8 mouse cellular contexts compared by ENCODE assay signal in the genomic region with DNA sequence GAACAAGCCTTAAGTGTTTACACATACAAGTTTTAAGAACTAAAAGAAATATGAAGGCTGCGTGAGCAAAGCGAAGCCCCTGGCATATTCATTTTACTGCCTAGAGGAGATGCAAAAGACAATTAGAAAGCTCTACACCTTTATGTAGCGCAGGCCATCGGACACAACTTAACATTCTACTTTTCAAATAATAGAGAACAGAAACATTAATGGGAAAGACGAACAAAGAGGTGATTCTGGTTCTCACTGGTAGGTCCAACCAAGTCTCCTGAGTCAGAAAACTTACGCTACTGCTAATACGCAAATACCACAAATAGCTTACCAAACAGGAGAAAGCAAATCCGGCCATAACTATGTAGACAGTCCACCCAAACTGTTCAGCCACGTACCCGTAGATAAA. TPM values are rescaled to one million over a fixed set of nuclear protein-coding genes. Genes with fewer than 3 reads are reported as not detected.
DNase-seq lines count a peak whose midpoint lies in the region; ATAC-seq and TF ChIP-seq lines count a peak whose summit lies in the region.

No protein-coding gene starts in this region.

- H3K4me2 ChIP-seq in forebrain, embryonic 13.5 days = peak overlapping the region; percentile 84
- peak overlapping the region; percentile 74 for H3K4me2 ChIP-seq in liver, embryonic 14.5 days (ENCODE audit: low read depth)

- H3K27me3 ChIP-seq in heart, adult 2 months (ENCODE audit: control insufficient read depth, insufficient read depth, low read length) = no peaks in the 10 kb centered on the region
- no peaks in the 10 kb centered on the region for H3K27me3 ChIP-seq in forebrain, embryonic 13.5 days
- no peaks in the 10 kb centered on the region for H3K27me3 ChIP-seq in liver, embryonic 14.5 days (ENCODE audit: control insufficient read depth, insufficient read depth, low read length)

- no peak for TF ChIP-seq POLR2A in heart, adult 2 months (IDR thresholded peaks at IDR 0.05; ENCODE audit: insufficient read depth, low read depth, low read length)

- WGBS in heart, adult 2 months = 49% methylated on average over 10 of the region's 10 CpGs
- 66% methylated on average over 10 of the region's 10 CpGs for WGBS in forebrain, embryonic 13.5 days
- 44% methylated on average over 10 of the region's 10 CpGs for WGBS in liver, embryonic 14.5 days (ENCODE audit: insufficient replicate concordance)

- intact Hi-C loops in heart, adult 2 months (cut with DNase I) = no loop called here
- intact Hi-C loops in gastrocnemius, postnatal 14 days (cut with DNase I; ENCODE audit: low total_unique reads) = no loop called here

- no peak for TF ChIP-seq EP300 in heart, adult 2 months (IDR thresholded peaks at IDR 0.05; ENCODE audit: insufficient read depth, low read depth, low read length)
- no peak for TF ChIP-seq EP300 in liver, embryonic 14.5 days (IDR thresholded peaks at IDR 0.05; ENCODE audit: low read depth)

- DNase-seq in heart, adult 2 months = no peak
- DNase-seq in heart, adult 11 months = no peak
- peak; percentile 29 for DNase-seq in 416B (ENCODE audit: low read depth)
- DNase-seq in liver, embryonic 14.5 days (ENCODE audit: low read depth in 3 of 3, low spot score in 3 of 3) = no peak
- no peak for DNase-seq in gastrocnemius, postnatal 14 days
- no peak for DNase-seq in layer of hippocampus, adult 8-10 months (ENCODE audit: low spot score in 2 of 2)

- H3K27ac ChIP-seq in heart, adult 2 months = peak overlapping the region; percentile 85; the same call in 1 of the 2 replicates
- no peak overlapping the region for H3K27ac ChIP-seq in forebrain, embryonic 13.5 days
- peak overlapping the region; percentile 52; the same call in 1 of the 2 replicates for H3K27ac ChIP-seq in liver, embryonic 14.5 days

- H3K79me2 ChIP-seq in heart, adult 2 months (replicated peaks; ENCODE audit: control insufficient read depth, insufficient read depth, low read length) = no peaks in the 10 kb centered on the region

- no peaks in the 10 kb centered on the region; the same call in 1 of the 2 replicates for H3K4me1 ChIP-seq in heart, adult 2 months (ENCODE audit: control insufficient read depth, insufficient read depth, low read length)
- peaks cover 18% of the 10 kb centered on the region for H3K4me1 ChIP-seq in forebrain, embryonic 13.5 days
- H3K4me1 ChIP-seq in liver, embryonic 14.5 days (replicated peaks; ENCODE audit: control insufficient read depth in 2 of 2, insufficient read depth in 2 of 2, low read length in 1 of 2) = peaks cover 4 to 9% of the 10 kb centered on the region in 2 experiments

- H3K4me3 ChIP-seq in heart, adult 2 months = peak overlapping the region; percentile 70
- H3K4me3 ChIP-seq in forebrain, embryonic 13.5 days = peak overlapping the region; percentile 96
- peak overlapping the region; percentile 78 to 80 for H3K4me3 ChIP-seq in liver, embryonic 14.5 days (ENCODE audit: insufficient read depth in 1 of 2, low read depth in 2 of 2, low read length in 2 of 2)

- H3K36me3 ChIP-seq in heart, adult 2 months (ENCODE audit: control insufficient read depth, insufficient read depth, low read length) = no peaks in the 10 kb centered on the region; the same call in 1 of the 2 replicates
- H3K36me3 ChIP-seq in forebrain, embryonic 13.5 days (ENCODE audit: poor library complexity, severe bottlenecking) = peaks cover 23% of the 10 kb centered on the region
- H3K36me3 ChIP-seq in liver, embryonic 14.5 days (replicated peaks; ENCODE audit: control insufficient read depth, insufficient read depth, low read depth) = peaks cover 3% of the 10 kb centered on the region; the same call in 1 of the 2 replicates

- TF ChIP-seq CTCF in heart, adult 2 months (IDR thresholded peaks at IDR 0.05) = no peak
- TF ChIP-seq CTCF in liver, embryonic 14.5 days (IDR thresholded peaks at IDR 0.05; ENCODE audit: low read depth) = no peak

- no peaks in the 10 kb centered on the region for H3K9me3 ChIP-seq in forebrain, embryonic 13.5 days (replicated peaks)
- no peaks in the 10 kb centered on the region for H3K9me3 ChIP-seq in liver, embryonic 14.5 days (ENCODE audit: control insufficient read depth, low read length)

- H3K9ac ChIP-seq in heart, adult 2 months (ENCODE audit: low read depth, low read length) = no peak overlapping the region; the same call in 1 of the 2 replicates
- peak overlapping the region; percentile 96 for H3K9ac ChIP-seq in forebrain, embryonic 13.5 days
- H3K9ac ChIP-seq in liver, embryonic 14.5 days (replicated peaks) = peak overlapping the region; percentile 79

- no peak for ATAC-seq in forebrain, embryonic 13.5 days
- no peak for ATAC-seq in liver, embryonic 14.5 days (ENCODE audit: insufficient read depth)
- no peak for ATAC-seq in inflammation-experienced regulatory T-cells, adult 6 months

RNA-seq across cellular contexts. Expression of a gene that starts 0.8 kb away (rescaled TPM):
- 10 to 100 TPM; 24.6 to 25.1 TPM for total RNA-seq in heart, adult 2 months (2021)
- polyA plus RNA-seq in heart, adult 2 months (2012; rRNA removed) = 18.4 and 30.1 TPM in 2 replicates
- 56.4 and 63.1 TPM in 2 replicates for polyA plus RNA-seq in forebrain, embryonic 13.5 days (2015; fragmentation: Nextera tagmentation; extraction: Ambion mirVana)
- polyA plus RNA-seq in liver, embryonic 14.5 days (2012; rRNA removed) = 12.6 and 18.4 TPM in 2 replicates
- polyA plus RNA-seq in liver, embryonic 14.5 days (2014; fragmentation: Nextera tagmentation; extraction: Ambion mirVana) = 17.5 and 17.7 TPM in 2 replicates
- 1 to 10 TPM; 8.6 to 8.8 (median 8.7) TPM for polyA plus RNA-seq in inflammation-experienced regulatory T-cells, adult 6 months (2017; shearing (Covaris generic))
- total RNA-seq in gastrocnemius, postnatal 14 days (2021) = 10 to 100 TPM; 14.1 to 15.0 TPM
- total RNA-seq in layer of hippocampus, adult 8-10 months (2022) = 10 to 100 TPM; 41.3 to 55.0 (median 48.5) TPM

RNA-seq across cellular contexts. Expression of a gene that starts 1.1 kb away (rescaled TPM):
- 100 to 1,000 TPM; 123 to 137 TPM for total RNA-seq in heart, adult 2 months (2021)
- 145 and 289 TPM in 2 replicates for polyA plus RNA-seq in heart, adult 2 months (2012; rRNA removed)
- polyA plus RNA-seq in forebrain, embryonic 13.5 days (2015; fragmentation: Nextera tagmentation; extraction: Ambion mirVana) = 294 and 323 TPM in 2 replicates
- polyA plus RNA-seq in liver, embryonic 14.5 days (2012; rRNA removed) = 157 and 292 TPM in 2 replicates
- 307 and 323 TPM in 2 replicates for polyA plus RNA-seq in liver, embryonic 14.5 days (2014; fragmentation: Nextera tagmentation; extraction: Ambion mirVana)
- polyA plus RNA-seq in inflammation-experienced regulatory T-cells, adult 6 months (2017; shearing (Covaris generic)) = 100 to 1,000 TPM; 297 to 353 (median 327) TPM
- 100 to 1,000 TPM; 127 to 146 TPM for total RNA-seq in gastrocnemius, postnatal 14 days (2021)
- total RNA-seq in layer of hippocampus, adult 8-10 months (2022) = 100 to 1,000 TPM; 150 to 171 (median 167) TPM

RNA-seq across cellular contexts. Expression of a gene that starts 18.6 kb away (rescaled TPM):
- 10 to 100 TPM; 49.6 to 52.8 TPM for total RNA-seq in heart, adult 2 months (2021)
- 7.7 and 15.7 TPM in 2 replicates for polyA plus RNA-seq in heart, adult 2 months (2012; rRNA removed)
- 166 and 170 TPM in 2 replicates for polyA plus RNA-seq in forebrain, embryonic 13.5 days (2015; fragmentation: Nextera tagmentation; extraction: Ambion mirVana)
- 7.2 and 10.3 TPM in 2 replicates for polyA plus RNA-seq in liver, embryonic 14.5 days (2012; rRNA removed)
- 35.3 and 36.9 TPM in 2 replicates for polyA plus RNA-seq in liver, embryonic 14.5 days (2014; fragmentation: Nextera tagmentation; extraction: Ambion mirVana)
- 10 to 100 TPM; 45.2 to 57.3 (median 54.1) TPM for polyA plus RNA-seq in inflammation-experienced regulatory T-cells, adult 6 months (2017; shearing (Covaris generic))
- total RNA-seq in gastrocnemius, postnatal 14 days (2021) = 10 to 100 TPM; 49.4 to 51.6 TPM
- total RNA-seq in layer of hippocampus, adult 8-10 months (2022) = 10 to 100 TPM; 51.8 to 69.0 (median 60.3) TPM

RNA-seq across cellular contexts. Expression of a gene that starts 18.6 kb away (rescaled TPM):
- 10 to 100 TPM; 26.2 to 27.6 TPM for total RNA-seq in heart, adult 2 months (2021)
- polyA plus RNA-seq in heart, adult 2 months (2012; rRNA removed) = 8.1 and 19.2 TPM in 2 replicates
- 76.7 and 80.8 TPM in 2 replicates for polyA plus RNA-seq in forebrain, embryonic 13.5 days (2015; fragmentation: Nextera tagmentation; extraction: Ambion mirVana)
- polyA plus RNA-seq in liver, embryonic 14.5 days (2012; rRNA removed) = 50.2 and 88.0 TPM in 2 replicates
- polyA plus RNA-seq in liver, embryonic 14.5 days (2014; fragmentation: Nextera tagmentation; extraction: Ambion mirVana) = 90.8 and 91.8 TPM in 2 replicates
- polyA plus RNA-seq in inflammation-experienced regulatory T-cells, adult 6 months (2017; shearing (Covaris generic)) = 10 to 100 TPM; 48.2 to 99.0 (median 80.0) TPM
- 10 to 100 TPM; 27.3 to 39.3 TPM for total RNA-seq in gastrocnemius, postnatal 14 days (2021)
- 10 to 100 TPM; 40.3 to 53.7 (median 51.7) TPM for total RNA-seq in layer of hippocampus, adult 8-10 months (2022)

RNA-seq across cellular contexts. Expression of a gene that starts 49.2 kb away (rescaled TPM):
- total RNA-seq in heart, adult 2 months (2021) = 1 to 10 TPM; 4.0 to 5.6 TPM
- polyA plus RNA-seq in heart, adult 2 months (2012; rRNA removed) = 1.7 and 3.2 TPM in 2 replicates
- polyA plus RNA-seq in forebrain, embryonic 13.5 days (2015; fragmentation: Nextera tagmentation; extraction: Ambion mirVana) = 17.8 and 20.8 TPM in 2 replicates
- polyA plus RNA-seq in liver, embryonic 14.5 days (2012; rRNA removed) = 2.2 and 3.0 TPM in 2 replicates
- polyA plus RNA-seq in liver, embryonic 14.5 days (2014; fragmentation: Nextera tagmentation; extraction: Ambion mirVana) = 2.6 and 3.7 TPM in 2 replicates
- 1 to 10 TPM; 3.9 to 6.2 (median 5.1) TPM for polyA plus RNA-seq in inflammation-experienced regulatory T-cells, adult 6 months (2017; shearing (Covaris generic))
- total RNA-seq in gastrocnemius, postnatal 14 days (2021) = 1 to 10 TPM; 4.0 to 4.2 TPM
- total RNA-seq in layer of hippocampus, adult 8-10 months (2022) = 10 to 100 TPM; 18.8 to 21.9 (median 20.0) TPM
